Mouse (Mus musculus) C2C12 (cell line): ENCODE measurements around the gene Qpct.

ENCODE experiments used
- CTCF ChIP-seq: IDR thresholded peaks from one replicate; pipeline ENCODE4 v1.5.1; 2011; ENCODE audit not compliant: control insufficient read depth, insufficient read depth, insufficient read length
- FOSL1 ChIP-seq: IDR thresholded peaks from one replicate; pipeline ENCODE4 v1.8.0; 2011; ENCODE audit warnings: mild to moderate bottlenecking, low read length; ENCODE audit not compliant: poor library complexity, insufficient read depth, severe bottlenecking
- MAX ChIP-seq: IDR thresholded peaks from one replicate; pipeline ENCODE4 v1.6.1; 2011; ENCODE audit warnings: mild to moderate bottlenecking, control low read depth
- MYOD1 ChIP-seq: IDR thresholded peaks from one replicate; pipeline ENCODE4 v1.6.1; 2011; ENCODE audit warnings: low read depth; ENCODE audit not compliant: control insufficient read depth, insufficient read length
- MYOG ChIP-seq: IDR thresholded peaks from one replicate; pipeline ENCODE4 v1.6.1; 2011; ENCODE audit not compliant: control insufficient read depth, insufficient read length; ENCODE audit errors: extremely low read depth
- USF1 ChIP-seq: IDR thresholded peaks from one replicate; pipeline ENCODE4 v1.6.1; 2011; ENCODE audit warnings: low read depth, mild to moderate bottlenecking, control low read depth, moderate library complexity

DNA sequence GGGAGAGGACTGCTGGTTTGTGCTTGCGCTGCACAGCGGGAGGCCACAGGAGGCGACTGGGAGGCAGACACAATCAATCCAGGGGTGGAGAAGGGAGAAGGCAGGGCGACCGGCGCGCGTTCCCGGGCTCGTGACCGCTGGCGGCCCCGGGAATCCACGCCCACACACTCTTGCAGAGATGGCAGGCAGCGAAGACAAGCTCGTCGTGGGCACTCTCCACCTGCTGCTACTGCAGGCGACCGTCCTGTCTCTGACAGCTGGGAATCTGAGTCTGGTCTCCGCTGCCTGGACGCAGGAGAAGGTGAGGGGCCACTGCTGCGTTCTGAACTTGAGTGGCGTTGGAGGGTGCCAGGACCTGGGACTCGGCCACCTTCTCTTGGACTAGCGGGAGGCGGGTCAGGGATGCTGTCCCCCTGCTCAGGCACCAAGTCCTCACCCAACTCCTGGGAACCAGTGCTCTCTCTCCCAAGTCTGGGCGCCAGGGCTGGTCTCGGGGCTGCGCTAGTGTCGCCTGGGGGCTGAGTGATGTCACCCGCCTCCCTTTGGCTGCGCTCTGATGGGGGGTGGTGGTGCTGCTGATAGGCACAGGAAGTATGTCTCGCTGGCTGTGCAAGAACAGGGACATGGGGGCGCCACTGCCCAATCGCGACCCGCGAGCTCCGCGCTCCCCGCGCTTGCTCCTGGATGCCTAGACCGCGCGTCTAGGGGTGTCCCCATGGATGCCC, 544 bp downstream of the Qpct start:
- TF ChIP-seq CTCF, result no peak
- TF ChIP-seq MYOG, result no peak
- TF ChIP-seq MAX, result no peak
- TF ChIP-seq USF1, result no peak
- no peak for TF ChIP-seq MYOD1
- TF ChIP-seq FOSL1, result no peak
